ENCODE assay signal across 9 mouse cellular contexts in the genomic region with DNA sequence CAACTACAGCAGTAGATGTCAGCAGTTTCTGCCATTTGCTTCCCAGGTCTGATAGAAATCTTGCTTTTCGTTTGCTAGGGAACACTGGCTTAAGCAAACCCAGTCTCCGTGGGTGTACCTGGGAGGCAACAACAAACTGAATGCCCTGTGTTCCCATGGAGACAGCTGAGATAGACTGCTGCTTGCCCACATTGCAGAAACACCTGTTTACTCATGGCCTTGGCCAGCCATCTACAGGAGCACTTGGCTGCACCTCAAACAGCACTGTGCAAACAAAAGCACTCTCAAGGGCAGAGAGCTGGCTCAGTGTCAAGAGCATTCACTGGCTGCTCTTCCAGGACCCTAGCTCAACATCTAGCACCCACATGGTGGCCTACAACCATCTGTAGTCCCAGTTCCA.
DNase-seq lines count a peak whose midpoint lies in the region; ATAC-seq and TF ChIP-seq lines count a peak whose summit lies in the region.
"Had no signal": no experiment of that assay in that cellular context is flagged by ENCODE, and none has a peak within 500 bp of the region (broad histone marks: within the 10 kb centered on the region; RNA-seq: fewer than 3 reads in every experiment).

No protein-coding gene starts in this region.

- no peak for TF ChIP-seq CTCF in midbrain, postnatal 0 days (IDR thresholded peaks at IDR 0.05)

- DNase-seq in heart, postnatal 14 days: no peak
- DNase-seq in adrenal gland, postnatal 25 days: peak; percentile 44
- no peak for DNase-seq in limb, embryonic 10.5 days (ENCODE audit: low spot score)
- DNase-seq in gastrocnemius, postnatal 10 days: no peak
- DNase-seq in midbrain, postnatal 0 days (ENCODE audit: low spot score): no peak

- H3K36me3 ChIP-seq in heart, embryonic 15.5 days: no peaks in the 10 kb centered on the region
- no peaks in the 10 kb centered on the region for H3K36me3 ChIP-seq in limb, embryonic 10.5 days
- H3K36me3 ChIP-seq in stomach, embryonic 14.5 days (ENCODE audit: control insufficient read depth, insufficient read depth, low read length): no peaks in the 10 kb centered on the region
- no peaks in the 10 kb centered on the region for H3K36me3 ChIP-seq in midbrain, postnatal 0 days (ENCODE audit: insufficient read depth, low read length)
- H3K36me3 ChIP-seq in hindbrain, embryonic 12.5 days: no peaks in the 10 kb centered on the region
- H3K36me3 ChIP-seq: hindbrain, embryonic 15.5 days had no signal

- H3K27ac ChIP-seq in heart, embryonic 15.5 days: 0 out of 2 replicates have a peak overlapping the region, but pooled peaks have one; percentile 13
- H3K27ac ChIP-seq in limb, embryonic 10.5 days: peak overlapping the region; percentile 54; the same call in 1 of the 2 replicates
- peak overlapping the region; percentile 70 for H3K27ac ChIP-seq in stomach, embryonic 14.5 days (ENCODE audit: low read length)
- no peak overlapping the region for H3K27ac ChIP-seq in midbrain, postnatal 0 days (ENCODE audit: low read depth, low read length)
- H3K27ac ChIP-seq in hindbrain, embryonic 12.5 days: no peak overlapping the region
- H3K27ac ChIP-seq: hindbrain, embryonic 15.5 days had no signal

- no peak overlapping the region for H3K4me3 ChIP-seq in heart, embryonic 15.5 days
- H3K4me3 ChIP-seq in limb, embryonic 10.5 days: no peak overlapping the region
- no peak overlapping the region for H3K4me3 ChIP-seq in stomach, embryonic 14.5 days (ENCODE audit: low read depth, low read length)
- H3K4me3 ChIP-seq in midbrain, postnatal 0 days (ENCODE audit: low read depth, low read length): no peak overlapping the region
- no peak overlapping the region for H3K4me3 ChIP-seq in hindbrain, embryonic 12.5 days
- H3K4me3 ChIP-seq: hindbrain, embryonic 15.5 days had no signal

- intact Hi-C loops in heart, postnatal 14 days (cut with DNase I): no loop called here

- H3K27me3 ChIP-seq in heart, embryonic 15.5 days: no peaks in the 10 kb centered on the region
- H3K27me3 ChIP-seq in limb, embryonic 10.5 days (ENCODE audit: low read depth, poor library complexity, severe bottlenecking): no peaks in the 10 kb centered on the region
- H3K27me3 ChIP-seq in stomach, embryonic 14.5 days (ENCODE audit: control insufficient read depth, insufficient read depth, low read length): no peaks in the 10 kb centered on the region
- no peaks in the 10 kb centered on the region for H3K27me3 ChIP-seq in midbrain, postnatal 0 days (ENCODE audit: insufficient read depth, low read length)
- H3K27me3 ChIP-seq in hindbrain, embryonic 12.5 days: no peaks in the 10 kb centered on the region
- H3K27me3 ChIP-seq: hindbrain, embryonic 15.5 days had no signal

- ATAC-seq in heart, embryonic 15.5 days (replicated peaks; ENCODE audit: insufficient number of reproducible peaks, insufficient read depth, low FRiP score, low read depth): 0 out of 2 replicates have a peak, but pooled peaks have one; percentile 7
- ATAC-seq in stomach, embryonic 14.5 days (ENCODE audit: insufficient number of reproducible peaks, insufficient read depth, low FRiP score, low read depth): peak; percentile 89
- ATAC-seq in midbrain, postnatal 0 days (ENCODE audit: low FRiP score): no peak
- ATAC-seq in hindbrain, embryonic 12.5 days (ENCODE audit: low FRiP score): no peak

- H3K4me2 ChIP-seq in heart, embryonic 15.5 days: no peak overlapping the region
- no peak overlapping the region for H3K4me2 ChIP-seq in stomach, embryonic 14.5 days (replicated peaks; ENCODE audit: low read depth, low read length)
- no peak overlapping the region for H3K4me2 ChIP-seq in midbrain, postnatal 0 days (ENCODE audit: low read depth, low read length, poor library complexity, severe bottlenecking)
- H3K4me2 ChIP-seq in hindbrain, embryonic 12.5 days (replicated peaks): no peak overlapping the region
- H3K4me2 ChIP-seq: hindbrain, embryonic 15.5 days had no signal

- 58% methylated on average over 2 of the region's 2 CpGs for WGBS in heart, embryonic 15.5 days
- 79% methylated on average over 2 of the region's 2 CpGs for WGBS in limb, embryonic 10.5 days
- WGBS in stomach, embryonic 14.5 days: 40% methylated on average over 2 of the region's 2 CpGs
- WGBS in midbrain, postnatal 0 days: 59% methylated on average over 2 of the region's 2 CpGs
- 67% methylated on average over 2 of the region's 2 CpGs for WGBS in hindbrain, embryonic 12.5 days

- H3K4me1 ChIP-seq in heart, embryonic 15.5 days (replicated peaks): no peaks in the 10 kb centered on the region
- H3K4me1 ChIP-seq in limb, embryonic 10.5 days: peaks cover 9% of the 10 kb centered on the region; the same call in 1 of the 2 replicates
- H3K4me1 ChIP-seq in stomach, embryonic 14.5 days (ENCODE audit: control insufficient read depth, insufficient read depth, low read length): no peaks in the 10 kb centered on the region
- no peaks in the 10 kb centered on the region for H3K4me1 ChIP-seq in midbrain, postnatal 0 days (ENCODE audit: insufficient read depth, low read length)
- H3K4me1 ChIP-seq in hindbrain, embryonic 12.5 days: no peaks in the 10 kb centered on the region
- H3K4me1 ChIP-seq: hindbrain, embryonic 15.5 days had no signal

- H3K9me3 ChIP-seq in heart, embryonic 15.5 days (replicated peaks): no peaks in the 10 kb centered on the region
- H3K9me3 ChIP-seq in limb, embryonic 10.5 days (replicated peaks): no peaks in the 10 kb centered on the region
- H3K9me3 ChIP-seq in stomach, embryonic 14.5 days (ENCODE audit: control insufficient read depth, low read depth, low read length): no peaks in the 10 kb centered on the region
- no peaks in the 10 kb centered on the region for H3K9me3 ChIP-seq in midbrain, postnatal 0 days (ENCODE audit: low read length)
- no peaks in the 10 kb centered on the region for H3K9me3 ChIP-seq in hindbrain, embryonic 12.5 days (replicated peaks)
- H3K9me3 ChIP-seq: hindbrain, embryonic 15.5 days had no signal

- no peak overlapping the region for H3K9ac ChIP-seq in heart, embryonic 15.5 days
- H3K9ac ChIP-seq in stomach, embryonic 14.5 days (replicated peaks; ENCODE audit: low read depth, low read length): no peak overlapping the region
- no peak overlapping the region for H3K9ac ChIP-seq in midbrain, postnatal 0 days (replicated peaks; ENCODE audit: low read length, poor library complexity, severe bottlenecking)
- no peak overlapping the region for H3K9ac ChIP-seq in hindbrain, embryonic 12.5 days
- H3K9ac ChIP-seq: hindbrain, embryonic 15.5 days had no signal

Comparison
In these comparisons a context has a peak if more than half of its experiments do, and no peak if none do; other contexts are left out.
1. ATAC-seq: peak in heart, embryonic 15.5 days (single experiment) and stomach, embryonic 14.5 days (single experiment); none in midbrain, postnatal 0 days (single experiment) and hindbrain, embryonic 12.5 days (single experiment).
2. H3K27ac ChIP-seq: peak in heart, embryonic 15.5 days (single experiment), limb, embryonic 10.5 days (single experiment) and stomach, embryonic 14.5 days (single experiment); none in midbrain, postnatal 0 days (single experiment) and hindbrain, embryonic 12.5 days (single experiment).